Mouse (Mus musculus) heart, postnatal 4 days (tissue): ENCODE data around the gene Nebl. TPM values are rescaled to one million over a fixed set of nuclear protein-coding genes. Genes with fewer than 3 reads are reported as not detected.

Experiments used
- DNase-seq: peaks from one replicate; pipeline ENCODE4 v3.0.0; 2021
- total RNA-seq, 2 experiments: library from RNA; stranded (reverse); gene quantifications; 2 replicates each; pipeline ENCODE4 v1.2.3; 2021

Gene Nebl
- total RNA-seq, 2 experiments from 2014 or later, result 507 to 513 TPM

DNA sequence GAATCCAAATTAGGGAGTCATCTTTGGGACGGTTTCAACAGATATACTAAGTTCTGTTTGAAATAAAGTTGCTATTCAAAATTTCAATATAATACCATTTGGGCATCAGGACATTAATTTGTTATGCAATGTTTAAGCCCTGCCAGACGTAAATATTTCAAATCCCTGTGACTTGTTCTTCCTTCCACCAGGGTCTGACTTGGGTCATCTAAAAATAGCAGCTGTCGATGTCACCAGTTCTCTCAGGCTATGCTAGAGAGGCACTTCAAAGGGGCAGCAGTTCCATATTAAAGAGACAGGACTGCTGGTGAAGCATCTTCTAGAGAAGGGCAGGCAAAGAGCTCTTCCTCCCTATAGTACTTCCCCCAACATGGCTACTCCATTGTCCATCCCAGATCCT is 107.3 kb downstream of the Nebl start:
- peak; percentile 51 for DNase-seq

- no peak for DNase-seq
Measured at GRCm38 (mm10) chr2:17610259-17610658, 121.0 kb downstream of the Nebl start.

GRCm38 (mm10) chr2:17603573-17603972 is 127.7 kb downstream of the Nebl start:
- no peak for DNase-seq

- no peak for DNase-seq
Measured at GRCm38 (mm10) chr2:17600652-17601051, 130.6 kb downstream of the Nebl start.

DNA sequence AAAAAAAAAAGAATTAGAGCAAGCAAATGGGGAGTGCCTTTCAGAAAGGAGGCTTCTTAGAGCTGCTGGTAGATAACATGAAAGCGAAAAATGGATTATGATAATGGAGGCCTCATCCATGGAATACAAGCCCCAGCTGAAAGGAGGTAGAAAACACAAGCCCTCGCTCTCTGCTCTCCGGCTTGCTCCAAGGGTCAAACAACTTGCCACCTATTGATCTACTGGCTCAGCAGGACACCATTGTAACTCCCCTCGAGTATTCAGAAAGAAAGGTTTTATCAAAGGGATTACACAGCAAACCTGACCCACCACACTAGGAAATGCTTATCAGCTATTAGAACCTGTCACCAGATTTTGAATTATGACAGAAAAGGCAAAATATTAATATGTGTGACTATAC is 131.4 kb downstream of the Nebl start:
- no peak for DNase-seq

- DNase-seq, result no peak
Measured at GRCm38 (mm10) chr2:17597932-17598331, 133.3 kb downstream of the Nebl start.

GRCm38 (mm10) chr2:17589669-17590068 is 141.6 kb downstream of the Nebl start:
- no peak for DNase-seq

GRCm38 (mm10) chr2:17585329-17585992 is 145.8 kb downstream of the Nebl start:
- no peak for DNase-seq

DNA sequence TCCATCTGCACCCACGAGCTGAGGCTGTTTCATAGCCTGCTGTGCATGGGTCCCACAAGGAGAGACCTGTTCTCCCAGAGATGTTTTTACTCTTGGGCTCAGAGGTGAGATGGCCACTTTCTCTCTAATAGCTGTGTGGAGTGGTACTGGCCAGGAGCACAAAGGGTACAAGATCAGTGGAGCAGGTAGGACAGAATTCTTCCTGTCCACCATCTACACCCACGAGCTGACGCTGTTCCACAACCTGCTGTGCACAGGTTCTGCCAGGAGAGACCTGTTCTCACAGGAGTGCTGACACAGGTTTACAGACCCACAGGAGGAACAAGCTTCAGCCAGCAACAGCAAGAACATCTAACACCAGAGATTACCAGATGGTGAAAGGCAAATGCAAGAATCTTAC is 155.6 kb downstream of the Nebl start:
- no peak for DNase-seq

GRCm38 (mm10) chr2:17571716-17572115 is 159.5 kb downstream of the Nebl start:
- no peak for DNase-seq

GRCm38 (mm10) chr2:17558889-17559742 is 172.1 kb downstream of the Nebl start:
- DNase-seq, result no peak

GRCm38 (mm10) chr2:17549895-17550558 is 181.2 kb downstream of the Nebl start:
- no peak for DNase-seq

DNA sequence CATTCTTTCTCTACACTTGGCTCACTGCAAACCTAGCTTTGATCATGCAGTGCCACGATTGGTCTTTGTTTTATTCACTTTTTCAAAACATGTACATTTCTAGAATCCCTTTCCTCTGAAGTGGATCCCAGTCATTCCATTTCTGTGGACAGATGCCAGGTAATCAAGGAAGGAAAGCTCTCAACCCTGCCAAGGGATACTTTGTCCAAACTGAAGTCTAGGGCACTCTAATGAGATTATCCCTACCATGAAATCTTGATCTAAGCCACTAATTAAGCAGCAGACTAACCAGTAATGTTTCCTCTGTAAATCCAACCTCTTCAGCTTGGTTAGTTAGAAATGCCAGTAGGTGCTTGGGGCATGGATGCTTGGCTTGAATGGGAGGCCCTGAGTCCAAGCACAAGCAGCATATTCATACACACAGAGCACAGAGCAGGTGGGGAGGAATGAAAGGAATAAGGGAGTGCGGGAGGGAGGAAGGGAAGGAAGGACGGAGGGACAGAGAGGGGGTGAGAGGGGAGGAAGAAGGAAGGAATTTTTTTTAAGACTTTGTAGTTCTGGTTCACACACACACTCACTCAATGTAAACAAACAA is 184.8 kb downstream of the Nebl start:
- DNase-seq, result no peak

GRCm38 (mm10) chr2:17539737-17540136 is 191.5 kb downstream of the Nebl start:
- DNase-seq, result no peak

DNA sequence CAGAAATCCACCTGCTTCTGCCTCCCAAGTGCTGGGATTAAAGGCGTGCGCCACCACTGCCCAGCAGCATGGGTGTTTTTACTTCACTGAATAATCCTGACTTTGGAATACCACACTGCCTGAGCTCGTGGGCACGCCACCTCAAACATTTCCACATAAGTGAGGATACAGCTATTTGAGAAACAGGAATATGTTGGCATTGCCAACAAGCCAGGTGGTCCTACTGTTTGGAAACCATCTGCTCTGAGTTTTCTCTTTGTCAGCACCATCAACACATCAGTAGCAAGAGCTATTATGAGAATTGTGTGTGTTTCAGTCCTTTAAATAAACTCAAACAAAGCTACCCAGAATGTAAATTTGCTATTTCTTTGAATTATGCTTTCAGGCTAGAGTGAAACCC is 192.8 kb downstream of the Nebl start:
- DNase-seq, result no peak

GRCm38 (mm10) chr2:17531355-17532105 is 199.7 kb downstream of the Nebl start:
- no peak for DNase-seq

DNA sequence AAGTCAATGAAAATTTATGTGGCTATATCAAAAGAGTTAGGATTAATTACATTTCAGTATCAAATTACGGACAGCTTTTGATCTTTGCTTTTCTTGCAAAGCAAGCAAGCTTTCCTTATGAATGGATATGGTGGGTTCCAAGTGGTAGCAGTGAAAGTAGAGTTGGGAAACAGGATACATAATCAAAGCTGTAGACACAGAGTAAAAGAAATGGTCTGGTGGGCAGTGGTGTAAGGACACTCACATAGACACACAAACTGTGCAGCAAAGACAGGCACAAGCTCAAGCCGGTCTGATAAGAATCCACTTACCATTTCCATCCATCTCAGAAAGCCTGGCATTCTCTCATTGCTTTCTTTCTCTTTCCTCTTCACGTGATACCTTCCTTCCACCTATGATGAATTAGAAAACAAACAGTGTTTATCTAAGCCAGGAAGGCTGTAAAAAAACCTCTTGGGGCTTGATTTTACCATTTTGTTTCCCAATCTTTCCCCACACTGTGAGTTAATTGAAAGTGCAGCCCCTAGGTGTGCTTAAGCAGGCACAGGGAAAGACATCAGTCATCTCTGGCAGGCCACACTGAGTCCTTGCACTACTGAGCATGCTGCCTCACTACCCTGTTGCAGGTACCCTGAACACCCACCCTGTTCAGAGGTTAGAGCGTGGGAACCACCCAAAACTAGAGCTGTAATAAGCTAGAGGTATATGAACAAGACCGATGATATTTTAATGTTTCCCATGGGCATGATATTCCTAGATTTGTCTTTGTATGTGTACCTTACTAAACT is 205.3 kb downstream of the Nebl start:
- no peak for DNase-seq

- DNase-seq, result no peak
Measured at GRCm38 (mm10) chr2:17525211-17525610, 206.1 kb downstream of the Nebl start.

GRCm38 (mm10) chr2:17524205-17524978 is 206.9 kb downstream of the Nebl start:
- peak; percentile 13 for DNase-seq

GRCm38 (mm10) chr2:17523791-17524190 is 207.5 kb downstream of the Nebl start:
- peak; percentile 53 for DNase-seq

DNA sequence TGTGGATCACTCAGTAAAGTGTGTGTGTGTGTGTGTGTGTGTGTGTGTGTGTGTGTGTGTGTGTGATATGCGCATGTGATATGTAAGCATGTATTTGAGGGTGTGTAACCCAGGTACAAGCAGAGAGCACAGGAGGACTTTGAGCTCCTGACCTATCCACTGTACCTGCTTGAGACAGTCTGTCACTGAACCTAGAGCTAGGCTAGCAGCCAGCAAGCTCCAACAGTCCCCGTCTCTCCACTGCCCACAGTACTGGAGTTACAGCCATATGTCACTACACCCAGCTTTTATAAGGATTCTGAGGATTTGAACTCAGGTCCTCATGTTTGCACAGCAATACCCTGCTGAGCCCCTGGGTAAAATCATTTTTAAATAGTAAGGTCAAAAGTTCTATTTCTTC is 215.6 kb downstream of the Nebl start:
- no peak for DNase-seq
